Mouse (Mus musculus) ovary, adult 10 weeks (tissue): Measurements from ENCODE around the gene Slc5a10. TPM values are rescaled to one million over a fixed set of nuclear protein-coding genes. Genes with fewer than 3 reads are reported as not detected.

Experiments used
- polyA plus RNA-seq: library from polyadenylated mRNA; stranded (reverse); fragments of 350-450 nt; fragmentation: Illumina TruSeq; extraction: RNeasy Lipid Tissue Mini Kit (QIAGEN cat#74804); gene quantifications from one replicate; pipeline ENCODE4 v1.2.3, GENCODE M21; 2014

The Slc5a10 gene
- not detected for polyA plus RNA-seq

GRCm38 (mm10) chr11:61720636-61721035 is at the start of gene Slc5a10:
TSS of gene Slc5a10 (minus strand) at chr11:61720826.

DNA sequence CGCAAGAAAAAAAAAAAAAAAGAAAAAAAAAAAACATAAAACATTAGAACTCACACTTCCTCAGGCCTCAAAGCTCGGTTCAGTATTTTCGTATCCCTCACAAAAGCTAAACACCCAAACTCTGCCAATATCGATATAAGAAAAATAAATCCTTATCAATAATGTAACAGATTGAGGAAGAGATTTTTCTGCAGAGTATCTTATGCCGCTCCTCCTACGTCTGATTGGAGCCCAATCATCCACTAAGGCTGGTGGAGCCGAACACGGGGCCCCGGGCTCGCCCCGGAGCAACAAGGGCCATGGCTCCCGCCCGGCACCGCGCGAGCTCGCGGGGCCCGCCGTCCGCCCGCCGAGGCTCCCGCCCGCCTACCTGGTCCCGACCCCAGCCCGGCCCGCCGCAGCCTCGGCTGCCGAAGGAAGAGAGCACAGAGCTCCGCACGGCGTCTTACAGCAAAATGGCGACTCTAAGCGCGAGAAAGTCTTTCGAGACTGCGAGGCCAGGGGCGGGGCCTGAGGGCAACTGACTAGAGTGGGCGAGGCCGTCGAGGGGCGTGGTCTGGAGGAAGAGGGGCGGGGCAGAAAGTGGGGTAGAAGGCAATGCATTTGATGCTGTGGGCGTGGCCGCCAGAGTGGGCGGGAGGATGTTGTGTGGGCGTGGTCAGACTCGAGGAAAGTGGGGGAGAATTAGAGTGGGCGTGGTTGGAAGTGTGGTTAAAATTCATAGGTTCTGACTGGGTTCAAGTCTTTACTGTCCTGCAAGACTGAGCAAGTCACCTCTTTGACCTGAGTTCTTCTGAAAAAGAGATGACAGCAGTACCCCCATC is 41.2 kb upstream of the Slc5a10 start, which contains the start of gene Prpsap2:
Prpsap2 (minus strand) TSS at position 505 of the 824 bp plus-strand sequence.

DNA sequence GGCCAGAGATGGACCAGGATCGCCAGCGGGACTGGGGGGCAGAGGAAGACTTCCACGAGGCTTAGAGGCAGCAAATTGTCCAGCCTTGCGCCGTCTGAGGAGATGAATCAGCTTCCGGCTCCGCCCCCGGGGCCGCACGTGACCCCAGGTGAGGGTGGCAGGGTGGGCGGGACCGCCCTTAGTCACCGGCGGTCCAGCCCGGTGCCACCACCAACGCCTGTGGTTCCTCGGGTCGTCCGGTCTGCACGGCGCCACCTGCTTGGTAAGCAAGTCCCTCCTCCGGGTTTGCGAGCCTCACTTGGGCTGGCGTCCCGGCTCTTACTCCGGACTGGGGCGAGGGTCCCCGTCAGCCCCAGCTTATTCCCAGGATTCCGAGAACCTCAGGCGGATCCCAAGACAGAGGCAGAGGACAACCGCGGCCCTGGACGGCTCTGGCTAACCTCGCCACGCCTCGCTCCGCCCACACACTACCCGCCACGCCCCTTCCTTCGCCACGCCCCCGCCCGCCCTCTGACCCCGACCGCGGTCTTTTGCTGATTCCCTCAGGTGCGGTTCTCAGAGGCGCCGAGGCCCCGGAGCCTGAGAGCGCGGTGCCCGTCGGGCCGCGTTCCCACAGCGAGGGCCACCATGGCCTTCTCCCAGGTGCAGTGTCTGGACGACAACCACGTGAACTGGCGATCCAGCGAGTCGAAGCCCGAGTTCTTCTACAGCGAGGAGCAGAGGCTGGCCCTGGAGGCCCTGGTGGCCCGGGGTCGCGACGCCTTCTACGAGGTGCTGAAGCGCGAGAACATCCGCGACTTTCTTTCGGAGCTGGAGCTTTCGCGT is 36.5 kb downstream of the Slc5a10 start, which contains the start of gene Fam83g:
Fam83g (plus strand) TSS at position 185 of the 825 bp plus-strand sequence.

GRCm38 (mm10) chr11:61652686-61653447 is 67.8 kb downstream of the Slc5a10 start, which contains the start of gene Grap:
TSS of gene Grap (plus strand) at chr11:61653265.

Other genes with a start within 250 kb of the Slc5a10 start
- gene Mfap4, start 235.4 kb downstream of the Slc5a10 start, polyA plus RNA-seq: 5.9 TPM
- 1.6 TPM for gene Mapk7, start 226.4 kb downstream of the Slc5a10 start, polyA plus RNA-seq
- gene B9d1, start 215.7 kb downstream of the Slc5a10 start, polyA plus RNA-seq: not detected
- gene Epn2, start 141.1 kb downstream of the Slc5a10 start, polyA plus RNA-seq: 51.6 TPM
- not detected for gene Grap, start 67.6 kb downstream of the Slc5a10 start, polyA plus RNA-seq
- 0.26 TPM for gene Fam83g, start 36.7 kb downstream of the Slc5a10 start, polyA plus RNA-seq
- 64.8 TPM for gene Prpsap2, start 41.3 kb upstream of the Slc5a10 start, polyA plus RNA-seq
- gene Ulk2, start 134.2 kb upstream of the Slc5a10 start, polyA plus RNA-seq: 64.7 TPM
- 37.0 TPM for gene Akap10, start 209.4 kb upstream of the Slc5a10 start, polyA plus RNA-seq
- 6.2 TPM for gene Specc1, start 235.9 kb upstream of the Slc5a10 start, polyA plus RNA-seq